Mouse (Mus musculus): Measurements from ENCODE around the gene Rfx1. TPM values are rescaled to one million over a fixed set of nuclear protein-coding genes. Genes with fewer than 3 reads are reported as not detected.
A peak's percentile ranks its signal among the peaks of the same experiment; 100 is the strongest.

Gene Rfx1
- polyA plus RNA-seq, 1 experiment from 2014 or later: 8.5 TPM

GRCm38 (mm10) chr8:84065457-84066072 lies 1.1 kb upstream of the Rfx1 start:
- Histone ChIP-seq H3K36me3 (no peaks in the 10 kb centered on the region), H3K9me3 (no peaks in the 10 kb centered on the region), H3K27ac (peak overlapping the region; percentile 92), H3K4me3 (peak overlapping the region; percentile 85), H3K27me3 (ENCODE audit: insufficient read depth, poor library complexity, severe bottlenecking) (no peaks in the 10 kb centered on the region), H3K4me1 (replicated peaks) (peaks cover 42% of the 10 kb centered on the region)
- DNase-seq (ENCODE audit: low spot score): no peak
- 35% methylated on average over 5 of the region's 5 CpGs for WGBS

GRCm38 (mm10) chr8:84067047-84067573 lies 476 bp downstream of the Rfx1 start:
- H3K9me3 ChIP-seq: no peaks in the 10 kb centered on the region
- H3K4me1 ChIP-seq (replicated peaks): peaks cover 49% of the 10 kb centered on the region
- peak; percentile 95 for DNase-seq (ENCODE audit: low spot score)
- no peaks in the 10 kb centered on the region for H3K36me3 ChIP-seq
- H3K27me3 ChIP-seq (ENCODE audit: insufficient read depth, poor library complexity, severe bottlenecking): no peaks in the 10 kb centered on the region
- H3K4me3 ChIP-seq: peak overlapping the region; percentile 85
- WGBS: 2% methylated on average over 56 of the region's 58 CpGs
- peak overlapping the region; percentile 92 for H3K27ac ChIP-seq

DNA sequence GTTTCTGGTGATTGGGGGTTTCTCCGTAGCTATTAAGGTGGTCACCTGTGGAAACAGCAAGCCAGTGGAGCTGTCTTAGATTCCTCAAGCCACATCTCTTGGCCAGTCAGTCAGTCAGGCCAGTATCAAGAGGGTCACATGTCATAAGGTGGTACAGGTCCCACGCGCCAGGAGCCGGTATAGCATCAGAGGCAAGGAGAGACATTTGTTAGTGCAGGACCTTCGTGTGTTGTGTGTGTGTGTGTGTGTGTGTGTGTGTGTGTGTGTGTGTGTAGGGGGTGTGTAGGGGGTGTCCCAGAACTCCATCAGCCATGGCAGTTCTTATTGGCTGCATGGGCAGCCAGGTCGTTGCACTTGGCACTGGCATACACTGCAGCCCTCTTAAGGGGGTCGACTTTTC lies 1.3 kb downstream of the Rfx1 start:
- no peak overlapping the region for H3K27ac ChIP-seq
- 88% methylated on average over 7 of the region's 7 CpGs for WGBS

DNA sequence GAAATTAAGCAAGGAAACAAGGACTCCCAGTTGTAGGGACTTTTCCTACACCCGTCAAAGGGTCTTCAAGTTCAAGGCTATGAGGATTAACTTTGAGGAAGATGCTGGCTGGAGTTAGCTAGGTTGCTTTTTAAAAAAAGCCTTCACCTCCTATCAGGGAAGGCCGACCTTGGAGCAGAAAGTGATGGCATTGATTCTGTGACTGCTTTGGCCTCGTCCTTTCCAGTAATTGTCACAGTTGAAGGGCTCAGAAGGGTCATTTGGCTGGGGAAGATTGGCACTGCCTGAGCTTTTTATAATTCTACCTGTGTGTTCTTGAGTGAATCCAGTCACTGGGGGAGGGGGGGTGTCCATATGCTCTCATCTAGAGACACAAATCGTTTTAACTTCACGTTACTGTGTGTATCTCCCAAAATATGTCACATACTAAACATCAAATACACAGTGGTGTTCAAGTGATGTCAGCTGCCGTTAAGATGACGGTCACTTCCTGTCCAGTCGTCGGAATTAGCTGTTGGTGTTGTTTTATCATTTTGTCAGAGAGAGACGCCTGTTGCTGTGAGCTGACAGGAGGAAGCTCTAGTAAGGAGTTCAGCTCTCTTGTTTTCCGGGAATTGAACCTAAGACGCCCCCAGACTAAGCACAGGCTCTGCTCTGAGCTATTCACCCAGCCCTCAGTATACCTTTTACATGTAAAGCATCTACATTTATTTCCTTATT lies 1.8 kb downstream of the Rfx1 start:
- no peaks in the 10 kb centered on the region for H3K27me3 ChIP-seq (ENCODE audit: insufficient read depth, poor library complexity, severe bottlenecking)
- no peaks in the 10 kb centered on the region for H3K9me3 ChIP-seq
- WGBS: 76% methylated on average over 12 of the region's 12 CpGs
- H3K4me3 ChIP-seq: 0 out of 2 replicates have a peak overlapping the region, but pooled peaks have one; percentile 85
- H3K4me1 ChIP-seq (replicated peaks): peaks cover 63% of the 10 kb centered on the region
- DNase-seq (ENCODE audit: low spot score): no peak
- H3K27ac ChIP-seq: no peak overlapping the region
- 0 out of 2 replicates have a peak, but pooled peaks cover 4% of the 10 kb centered on the region for H3K36me3 ChIP-seq

More for the DNA sequence above, 1.3 kb downstream of the Rfx1 start:
- H3K36me3 ChIP-seq: 0 out of 2 replicates have a peak, but pooled peaks cover 4% of the 10 kb centered on the region
- H3K4me1 ChIP-seq (replicated peaks): peaks cover 57% of the 10 kb centered on the region
- no peaks in the 10 kb centered on the region for H3K9me3 ChIP-seq
- H3K4me3 ChIP-seq: peak overlapping the region; percentile 85
- no peaks in the 10 kb centered on the region for H3K27me3 ChIP-seq (ENCODE audit: insufficient read depth, poor library complexity, severe bottlenecking)
- no peak for DNase-seq (ENCODE audit: low spot score)

DNA sequence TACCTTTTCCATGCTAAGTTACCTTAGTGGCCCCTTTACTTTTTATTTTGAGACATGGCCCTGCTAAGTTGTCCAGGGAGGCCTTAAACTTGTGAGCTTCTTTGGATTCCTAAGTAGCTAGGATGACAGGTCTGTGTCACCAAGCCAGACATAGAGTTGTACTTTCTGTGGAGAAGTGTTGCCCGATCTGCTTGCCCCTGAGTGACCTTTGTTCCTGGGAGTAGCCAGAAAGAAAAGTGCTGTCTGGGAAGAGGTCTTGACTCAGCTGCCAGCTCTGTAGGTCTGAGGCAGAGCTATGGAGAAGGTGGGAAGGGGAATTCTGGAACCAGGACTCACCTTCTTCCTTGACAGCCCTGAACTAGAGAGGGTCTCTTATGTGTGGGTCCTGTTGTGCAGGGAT lies 2.5 kb downstream of the Rfx1 start:
- no peak overlapping the region for H3K4me3 ChIP-seq
- no peak overlapping the region for H3K27ac ChIP-seq
- H3K36me3 ChIP-seq: peaks cover 11% of the 10 kb centered on the region
- WGBS: 48% methylated on average over 1 of the region's 1 CpGs
- H3K9me3 ChIP-seq: no peaks in the 10 kb centered on the region
- H3K27me3 ChIP-seq (ENCODE audit: insufficient read depth, poor library complexity, severe bottlenecking): no peaks in the 10 kb centered on the region
- H3K4me1 ChIP-seq (replicated peaks): peaks cover 70% of the 10 kb centered on the region
- DNase-seq (ENCODE audit: low spot score): no peak

DNA sequence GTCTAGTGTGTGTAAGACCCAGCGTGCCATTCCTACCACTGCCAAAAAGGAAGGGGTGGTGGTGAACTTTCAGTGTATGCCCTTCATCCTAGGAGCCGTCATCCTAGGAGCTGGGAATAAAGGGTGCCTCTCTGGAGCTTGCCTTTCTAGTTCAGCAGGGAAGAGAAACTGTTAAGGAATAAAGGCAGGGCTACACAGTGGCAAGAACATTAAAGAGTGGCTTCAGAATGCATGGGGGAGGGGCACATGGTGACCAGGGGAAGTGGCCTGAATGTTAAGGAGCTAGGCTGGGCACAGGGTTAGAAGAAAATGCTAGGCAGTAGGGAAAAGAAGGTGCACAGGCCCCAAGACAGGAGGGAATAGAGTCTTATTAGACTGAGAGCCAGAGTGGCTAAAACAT lies 3.1 kb downstream of the Rfx1 start:
- WGBS: 76% methylated on average over 2 of the region's 2 CpGs

GRCm38 (mm10) chr8:84070241-84070640 lies 3.6 kb downstream of the Rfx1 start:
- 91% methylated on average over 5 of the region's 5 CpGs for WGBS
- no peak for DNase-seq (ENCODE audit: low spot score)
- Histone ChIP-seq H3K9me3 (no peaks in the 10 kb centered on the region), H3K36me3 (peaks cover 21% of the 10 kb centered on the region), H3K4me3 (no peak overlapping the region), H3K27me3 (ENCODE audit: insufficient read depth, poor library complexity, severe bottlenecking) (no peaks in the 10 kb centered on the region), H3K4me1 (replicated peaks) (peaks cover 78% of the 10 kb centered on the region), H3K27ac (no peak overlapping the region; the same call in 1 of the 2 replicates)

More for the DNA sequence above, 3.1 kb downstream of the Rfx1 start:
- DNase-seq (ENCODE audit: low spot score): no peak
- Histone ChIP-seq H3K9me3 (no peaks in the 10 kb centered on the region), H3K4me1 (replicated peaks) (peaks cover 75% of the 10 kb centered on the region), H3K27me3 (ENCODE audit: insufficient read depth, poor library complexity, severe bottlenecking) (no peaks in the 10 kb centered on the region), H3K27ac (peak overlapping the region; percentile 35), H3K36me3 (peaks cover 16% of the 10 kb centered on the region), H3K4me3 (no peak overlapping the region)

DNA sequence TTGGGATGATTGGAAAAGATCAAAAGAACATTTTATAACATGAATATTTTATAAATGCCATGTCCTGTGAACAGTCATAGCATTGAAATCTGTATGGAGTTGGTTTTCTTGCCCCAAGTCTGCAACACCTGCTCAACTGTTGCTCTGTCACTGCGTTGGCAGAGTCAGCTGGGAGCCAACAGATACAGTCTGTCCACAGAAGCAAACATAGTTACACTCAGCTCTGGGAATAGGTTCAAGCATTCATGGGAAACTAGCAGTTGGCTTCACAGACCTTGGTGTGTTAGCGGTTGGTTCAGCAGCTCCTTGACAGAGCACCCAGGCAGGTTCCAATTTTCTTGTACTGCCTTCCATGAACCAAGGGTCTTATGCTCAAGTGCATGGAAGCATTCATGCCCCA lies 4.0 kb downstream of the Rfx1 start:
- Histone ChIP-seq H3K27me3 (ENCODE audit: insufficient read depth, poor library complexity, severe bottlenecking) (no peaks in the 10 kb centered on the region), H3K4me3 (no peak overlapping the region), H3K27ac (no peak overlapping the region), H3K9me3 (no peaks in the 10 kb centered on the region), H3K36me3 (peaks cover 26% of the 10 kb centered on the region), H3K4me1 (replicated peaks) (peaks cover 75% of the 10 kb centered on the region)
- DNase-seq (ENCODE audit: low spot score): no peak
- WGBS: 94% methylated on average over 2 of the region's 2 CpGs

- Histone ChIP-seq H3K4me3 (no peak overlapping the region), H3K36me3 (peaks cover 38% of the 10 kb centered on the region), H3K4me1 (replicated peaks) (peaks cover 75% of the 10 kb centered on the region), H3K27ac (no peak overlapping the region), H3K9me3 (no peaks in the 10 kb centered on the region), H3K27me3 (ENCODE audit: insufficient read depth, poor library complexity, severe bottlenecking) (no peaks in the 10 kb centered on the region)
- no peak for DNase-seq (ENCODE audit: low spot score)
- 81% methylated on average over 3 of the region's 3 CpGs for WGBS
These were observed 5.3 kb downstream of the Rfx1 start for GRCm38 (mm10) chr8:84071921-84072320.

- Histone ChIP-seq H3K27me3 (ENCODE audit: insufficient read depth, poor library complexity, severe bottlenecking) (no peaks in the 10 kb centered on the region), H3K9me3 (no peaks in the 10 kb centered on the region), H3K27ac (no peak overlapping the region), H3K4me3 (no peak overlapping the region), H3K36me3 (peaks cover 42% of the 10 kb centered on the region), H3K4me1 (replicated peaks) (peaks cover 77% of the 10 kb centered on the region)
- no peak for DNase-seq (ENCODE audit: low spot score)
- 90% methylated on average over 10 of the region's 10 CpGs for WGBS
These were observed 5.7 kb downstream of the Rfx1 start for GRCm38 (mm10) chr8:84072321-84072720.

GRCm38 (mm10) chr8:84073230-84073976 lies 6.8 kb downstream of the Rfx1 start:
- 56% methylated on average over 10 of the region's 10 CpGs for WGBS
- H3K4me3 ChIP-seq: no peak overlapping the region
- no peak for DNase-seq (ENCODE audit: low spot score)
- peaks cover 51% of the 10 kb centered on the region for H3K36me3 ChIP-seq
- H3K9me3 ChIP-seq: no peaks in the 10 kb centered on the region
- no peaks in the 10 kb centered on the region for H3K27me3 ChIP-seq (ENCODE audit: insufficient read depth, poor library complexity, severe bottlenecking)
- peak overlapping the region; percentile 59 for H3K27ac ChIP-seq
- peaks cover 67% of the 10 kb centered on the region for H3K4me1 ChIP-seq (replicated peaks)

DNA sequence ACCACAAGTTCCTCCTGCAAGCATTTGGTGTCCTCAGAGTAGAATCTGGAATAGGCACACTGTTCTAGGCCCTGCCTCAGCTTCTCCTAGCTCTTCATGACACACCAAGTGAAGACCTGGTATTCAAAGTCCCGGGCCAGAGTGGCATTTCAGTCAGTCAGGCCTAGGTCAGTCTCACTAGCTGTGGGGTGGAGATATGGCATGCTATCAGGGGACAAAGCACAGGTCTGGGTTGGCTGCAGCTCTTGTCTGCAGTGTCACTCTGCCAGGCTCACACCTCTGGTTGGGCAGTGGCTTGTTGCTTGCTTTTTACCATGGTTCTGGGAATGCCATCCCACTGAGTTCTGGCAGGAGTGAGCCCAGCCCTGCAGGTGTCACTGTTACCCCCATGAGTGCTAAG lies 9.8 kb downstream of the Rfx1 start:
- no peak for DNase-seq (ENCODE audit: low spot score)
- Histone ChIP-seq H3K27ac (no peak overlapping the region), H3K4me1 (replicated peaks) (peaks cover 46% of the 10 kb centered on the region), H3K27me3 (ENCODE audit: insufficient read depth, poor library complexity, severe bottlenecking) (no peaks in the 10 kb centered on the region), H3K36me3 (peaks cover 81% of the 10 kb centered on the region), H3K9me3 (no peaks in the 10 kb centered on the region), H3K4me3 (no peak overlapping the region)
- 90% methylated on average over 1 of the region's 1 CpGs for WGBS
